ENCODE assay signal across 7 mouse cellular contexts in the genomic region with DNA sequence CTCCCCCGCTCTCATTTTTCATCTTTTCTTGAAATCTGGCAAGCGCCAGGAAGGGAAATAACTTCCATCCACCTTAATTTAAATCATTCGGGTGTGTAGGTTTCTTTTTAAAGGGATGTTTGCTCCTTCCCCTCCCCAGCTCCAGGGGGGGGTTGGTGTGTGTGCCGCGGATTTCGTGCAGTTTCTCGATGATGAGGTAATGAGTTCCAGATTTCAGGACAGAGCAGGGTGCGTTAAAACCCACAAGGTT. TPM values are rescaled to one million over a fixed set of nuclear protein-coding genes. Genes with fewer than 3 reads are reported as not detected.
DNase-seq lines count a peak whose midpoint lies in the region; ATAC-seq lines count a peak whose summit lies in the region.

No protein-coding gene starts in this region.

- H3K9ac ChIP-seq in lung, embryonic 16.5 days (ENCODE audit: low read length), result peak overlapping the region; percentile 89
- peak overlapping the region; percentile 85 for H3K9ac ChIP-seq in embryonic facial prominence, embryonic 11.5 days (replicated peaks; ENCODE audit: low read length)
- H3K9ac ChIP-seq in intestine, embryonic 16.5 days (ENCODE audit: low read depth, low read length), result peak overlapping the region; percentile 91
- peak overlapping the region; percentile 86 for H3K9ac ChIP-seq in neural tube, embryonic 11.5 days (ENCODE audit: low read length)

- no peak for DNase-seq in lung, postnatal 14 days
- peak; percentile 94 for DNase-seq in embryonic facial prominence, embryonic 11.5 days (ENCODE audit: low spot score)
- peak; percentile 74 for DNase-seq in neural tube, embryonic 11.5 days (ENCODE audit: low spot score)
- DNase-seq in right cerebral cortex, postnatal 14 days, result no peak
- DNase-seq in gastrocnemius, postnatal 4 days (ENCODE audit: low spot score in 2 of 2), result no peak

- ATAC-seq in lung, embryonic 16.5 days (ENCODE audit: low read depth), result no peak
- no peak; the same call in 1 of the 2 replicates for ATAC-seq in embryonic facial prominence, embryonic 11.5 days (replicated peaks; ENCODE audit: insufficient number of reproducible peaks, low FRiP score, low TSS enrichment, low read depth)
- no peak; the same call in 1 of the 2 replicates for ATAC-seq in intestine, embryonic 16.5 days
- ATAC-seq in neural tube, embryonic 11.5 days (ENCODE audit: insufficient read depth, low FRiP score, low TSS enrichment), result no peak

- H3K27me3 ChIP-seq in lung, embryonic 16.5 days (ENCODE audit: control insufficient read depth, insufficient read depth, low read depth, low read length), result no peaks in the 10 kb centered on the region
- H3K27me3 ChIP-seq in embryonic facial prominence, embryonic 11.5 days (ENCODE audit: control insufficient read depth, insufficient read depth, low read length), result no peaks in the 10 kb centered on the region
- no peaks in the 10 kb centered on the region for H3K27me3 ChIP-seq in intestine, embryonic 16.5 days (replicated peaks; ENCODE audit: control insufficient read depth, insufficient read depth, low read length)
- H3K27me3 ChIP-seq in neural tube, embryonic 11.5 days (ENCODE audit: control insufficient read depth, insufficient read depth, low read length), result peaks cover 3% of the 10 kb centered on the region; the same call in 1 of the 2 replicates

- H3K4me1 ChIP-seq in lung, embryonic 16.5 days (replicated peaks; ENCODE audit: control insufficient read depth, insufficient read depth, low read length), result peaks cover 9% of the 10 kb centered on the region
- 0 out of 2 replicates have a peak, but pooled peaks cover 3% of the 10 kb centered on the region for H3K4me1 ChIP-seq in embryonic facial prominence, embryonic 11.5 days (ENCODE audit: control insufficient read depth, insufficient read depth, low read length)
- peaks cover 15% of the 10 kb centered on the region for H3K4me1 ChIP-seq in intestine, embryonic 16.5 days (ENCODE audit: control insufficient read depth, insufficient read depth, low read length)
- H3K4me1 ChIP-seq in neural tube, embryonic 11.5 days (ENCODE audit: control insufficient read depth, insufficient read depth, low read length), result peaks cover 15% of the 10 kb centered on the region

- H3K4me2 ChIP-seq in lung, embryonic 16.5 days (ENCODE audit: low read depth, low read length), result peak overlapping the region; percentile 89
- peak overlapping the region; percentile 93 for H3K4me2 ChIP-seq in embryonic facial prominence, embryonic 11.5 days (ENCODE audit: low read depth, low read length)
- peak overlapping the region; percentile 92 for H3K4me2 ChIP-seq in intestine, embryonic 16.5 days (ENCODE audit: low read depth, low read length)
- peak overlapping the region; percentile 91 for H3K4me2 ChIP-seq in neural tube, embryonic 11.5 days (ENCODE audit: low read depth)

- under 1% methylated on average over 8 of the region's 8 CpGs for WGBS in lung, embryonic 16.5 days
- 0% methylated on average over 8 of the region's 8 CpGs for WGBS in embryonic facial prominence, embryonic 11.5 days
- 1% methylated on average over 8 of the region's 8 CpGs for WGBS in intestine, embryonic 16.5 days
- WGBS in neural tube, embryonic 11.5 days, result 0% methylated on average over 8 of the region's 8 CpGs

- H3K27ac ChIP-seq in lung, embryonic 16.5 days (ENCODE audit: low read length), result peak overlapping the region; percentile 100
- H3K27ac ChIP-seq in embryonic facial prominence, embryonic 11.5 days (replicated peaks; ENCODE audit: low read depth, low read length), result peak overlapping the region; percentile 99
- peak overlapping the region; percentile 100 for H3K27ac ChIP-seq in intestine, embryonic 16.5 days (ENCODE audit: low read length)
- peak overlapping the region; percentile 92 for H3K27ac ChIP-seq in neural tube, embryonic 11.5 days (ENCODE audit: low read depth, low read length)

- peaks cover 8% of the 10 kb centered on the region for H3K36me3 ChIP-seq in lung, embryonic 16.5 days (ENCODE audit: control insufficient read depth, insufficient read depth, low read length)
- peaks cover 5% of the 10 kb centered on the region for H3K36me3 ChIP-seq in embryonic facial prominence, embryonic 11.5 days (replicated peaks; ENCODE audit: control insufficient read depth, insufficient read depth, low read depth, low read length)
- peaks cover 2% of the 10 kb centered on the region for H3K36me3 ChIP-seq in intestine, embryonic 16.5 days (ENCODE audit: control insufficient read depth, insufficient read depth, low read length)
- H3K36me3 ChIP-seq in neural tube, embryonic 11.5 days (ENCODE audit: control insufficient read depth, insufficient read depth, low read length), result peaks cover 2% of the 10 kb centered on the region; the same call in 1 of the 2 replicates

- peak overlapping the region; percentile 71 for H3K4me3 ChIP-seq in lung, embryonic 16.5 days (ENCODE audit: low read length)
- H3K4me3 ChIP-seq in embryonic facial prominence, embryonic 11.5 days (ENCODE audit: low read depth, low read length), result peak overlapping the region; percentile 67
- peak overlapping the region; percentile 90 for H3K4me3 ChIP-seq in intestine, embryonic 16.5 days (ENCODE audit: low read length)
- H3K4me3 ChIP-seq in neural tube, embryonic 11.5 days (ENCODE audit: low read depth, low read length), result peak overlapping the region; percentile 91

- H3K9me3 ChIP-seq in lung, embryonic 16.5 days (ENCODE audit: control insufficient read depth, low read length), result no peaks in the 10 kb centered on the region
- H3K9me3 ChIP-seq in embryonic facial prominence, embryonic 11.5 days (replicated peaks; ENCODE audit: control insufficient read depth, low read length), result no peaks in the 10 kb centered on the region
- no peaks in the 10 kb centered on the region for H3K9me3 ChIP-seq in intestine, embryonic 16.5 days (ENCODE audit: control insufficient read depth, low read length)
- H3K9me3 ChIP-seq in neural tube, embryonic 11.5 days (ENCODE audit: control insufficient read depth, low read length), result no peaks in the 10 kb centered on the region

RNA-seq across cellular contexts. Expression of a gene that starts 2.0 kb away (rescaled TPM):
- 131 and 152 TPM in 2 replicates for polyA plus RNA-seq in lung, embryonic 16.5 days (2015; fragmentation: Nextera tagmentation; extraction: Ambion mirVana)
- 154 and 160 TPM in 2 replicates for polyA plus RNA-seq in embryonic facial prominence, embryonic 11.5 days (2014; fragmentation: Nextera tagmentation; extraction: Ambion mirVana)
- polyA plus RNA-seq in intestine, embryonic 16.5 days (2015; fragmentation: Nextera tagmentation; extraction: Ambion mirVana), result 79.7 and 89.1 TPM in 2 replicates
- polyA plus RNA-seq in neural tube, embryonic 11.5 days (2014; fragmentation: Nextera tagmentation; extraction: Ambion mirVana), result 135 and 139 TPM in 2 replicates
- total RNA-seq in gastrocnemius, postnatal 4 days (2021), result 100 to 1,000 TPM; 132 to 157 TPM

Comparison
In these comparisons a context has a peak if more than half of its experiments do, and no peak if none do; other contexts are left out.
1. DNase-seq: peak in embryonic facial prominence, embryonic 11.5 days (single experiment) and neural tube, embryonic 11.5 days (single experiment); none in lung, postnatal 14 days (single experiment), right cerebral cortex, postnatal 14 days (single experiment) and gastrocnemius, postnatal 4 days (0 of 2).
2. Peak in every context shown above with its lines, with median percentiles within 50 percentile points of each other: H3K27ac ChIP-seq, H3K4me2 ChIP-seq, H3K4me3 ChIP-seq and H3K9ac ChIP-seq.